Mouse (Mus musculus) lung, postnatal 25 days (tissue): Measurements from ENCODE around the gene N6amt1.

Source experiments
- DNase-seq: peaks from one replicate; pipeline ENCODE4 v3.0.0; 2022; ENCODE audit warnings: low spot score

Gene N6amt1

GRCm38 (mm10) chr16:87354075-87354583 lies at the start of gene N6amt1:
TSS of gene N6amt1 (plus strand) at chr16:87354185.
- peak; percentile 94 for DNase-seq

DNA sequence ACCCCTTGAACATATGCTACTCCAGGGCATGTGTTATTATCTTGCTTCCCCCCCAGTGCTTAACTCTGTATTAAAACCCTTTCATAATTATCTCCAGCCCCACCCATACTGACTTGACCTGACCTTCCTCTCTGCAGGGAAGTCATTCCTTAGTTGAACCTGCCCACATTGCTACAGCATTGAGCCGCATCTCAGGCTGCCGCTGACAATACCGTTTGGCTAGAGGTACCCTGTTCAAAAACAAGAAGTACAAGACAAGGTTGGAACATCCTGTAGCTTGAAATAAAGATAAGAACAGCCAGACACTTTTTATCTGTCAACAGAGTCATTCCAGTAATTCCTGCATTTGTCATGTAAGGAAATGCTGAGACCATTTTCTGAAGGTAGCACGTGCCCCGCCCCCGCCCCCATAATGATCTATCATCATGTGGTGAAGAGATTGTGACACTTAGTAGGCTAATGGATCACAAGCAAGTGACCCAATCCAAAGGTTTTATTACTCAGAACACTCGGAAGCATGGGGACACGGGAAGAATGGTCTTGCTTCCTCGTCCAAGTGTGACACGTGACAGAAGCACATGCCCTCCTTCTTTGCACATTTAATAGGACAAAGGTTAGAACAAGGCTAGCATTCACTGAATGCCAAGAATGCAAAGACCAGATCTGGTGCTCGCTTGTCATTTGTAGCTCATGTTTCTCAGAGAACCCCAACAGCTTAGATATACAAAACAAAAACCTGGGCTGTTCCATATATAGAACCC lies 48.6 kb upstream of the N6amt1 start:
- DNase-seq = peak; percentile 23

- DNase-seq = peak; percentile 29
These were observed 46.8 kb upstream of the N6amt1 start for GRCm38 (mm10) chr16:87307109-87307735.

DNA sequence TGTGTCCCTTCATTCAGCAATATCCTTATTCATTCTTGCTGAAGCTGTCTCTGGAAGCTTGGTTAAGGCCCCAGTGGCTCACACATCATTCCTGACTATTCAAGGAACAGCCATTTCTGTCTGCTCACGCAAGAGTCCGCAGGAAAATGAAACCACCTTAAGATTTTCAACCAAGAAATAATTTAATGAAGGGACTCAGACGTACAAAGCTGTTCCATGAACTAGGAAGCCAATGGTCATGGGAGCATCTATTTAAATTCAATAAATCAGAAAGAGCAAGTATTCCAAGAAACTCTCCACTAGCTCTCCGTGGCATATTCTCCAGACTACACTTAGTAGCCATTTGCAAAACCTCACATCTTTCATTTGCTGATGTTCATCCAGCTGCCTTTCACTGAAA lies 43.3 kb upstream of the N6amt1 start:
- DNase-seq = no peak

DNA sequence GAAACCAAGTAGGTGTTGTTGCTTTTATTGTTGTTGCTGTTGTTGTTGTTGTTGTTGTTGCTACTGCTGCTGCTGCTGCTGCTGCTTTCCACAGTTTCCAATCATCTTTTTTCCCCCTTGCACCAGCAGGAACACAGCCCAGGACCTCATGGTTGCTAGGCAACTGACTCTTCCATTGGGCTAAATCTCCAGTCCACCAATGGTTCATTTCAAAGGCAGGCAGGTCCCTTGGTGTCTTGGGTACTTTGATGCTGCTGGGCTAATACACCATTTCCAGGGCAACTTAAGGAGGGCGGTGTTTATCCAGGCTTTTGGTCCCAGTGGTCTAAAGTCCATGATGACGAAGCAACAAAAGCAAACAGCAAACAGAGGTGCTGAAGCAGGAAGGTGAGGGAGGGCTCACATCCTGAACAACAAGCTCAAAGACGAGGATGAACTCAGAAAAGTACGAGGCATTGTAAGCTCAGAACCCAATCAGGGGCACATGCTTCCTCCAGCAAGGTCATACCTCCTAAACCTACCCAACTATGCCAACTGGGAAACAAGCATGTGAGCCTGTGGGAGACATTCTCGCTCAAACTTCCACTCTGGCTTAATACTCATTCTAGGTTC lies 35.7 kb upstream of the N6amt1 start:
- no peak for DNase-seq

- DNase-seq = no peak
These were observed 35.0 kb upstream of the N6amt1 start for GRCm38 (mm10) chr16:87318998-87319397.

- peak; percentile 62 for DNase-seq
These were observed 34.3 kb upstream of the N6amt1 start for GRCm38 (mm10) chr16:87319541-87320251.

DNA sequence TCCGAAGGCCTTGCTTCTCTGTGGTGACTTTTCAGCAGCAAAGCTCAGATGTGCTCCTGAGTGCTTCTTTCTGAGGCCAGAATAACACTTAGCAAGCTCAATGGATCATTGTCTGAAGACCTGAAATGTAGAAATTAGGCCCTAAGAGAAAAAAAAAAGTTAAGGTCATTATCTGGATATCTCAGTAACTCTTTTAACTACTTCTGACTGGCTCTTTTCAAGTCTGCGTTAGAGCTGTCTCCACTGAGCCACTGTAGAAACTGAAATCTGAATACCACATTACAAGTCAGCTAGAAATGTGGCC lies 33.8 kb upstream of the N6amt1 start:
- no peak for DNase-seq

DNA sequence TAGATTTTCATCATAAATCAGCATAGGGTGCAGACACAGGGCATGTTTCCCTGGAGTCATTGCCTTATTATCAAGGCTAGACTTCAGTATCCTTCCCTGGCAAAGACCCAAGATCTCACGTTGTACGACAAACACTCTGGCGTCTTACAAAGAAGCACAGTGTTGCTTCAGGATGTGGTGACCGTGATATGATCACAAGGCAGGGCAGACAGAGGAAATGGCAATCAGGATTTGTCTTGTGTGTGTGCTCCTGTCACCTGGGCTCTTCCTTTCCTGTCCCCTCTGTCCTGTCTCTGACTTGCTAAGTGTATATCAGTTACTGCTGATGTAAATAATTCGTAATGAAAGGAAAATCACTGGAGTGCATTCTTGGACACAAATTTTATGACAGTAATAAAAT lies 29.4 kb upstream of the N6amt1 start:
- peak; percentile 55 for DNase-seq

- no peak for DNase-seq
These were observed 24.0 kb upstream of the N6amt1 start for GRCm38 (mm10) chr16:87329986-87330385.

DNA sequence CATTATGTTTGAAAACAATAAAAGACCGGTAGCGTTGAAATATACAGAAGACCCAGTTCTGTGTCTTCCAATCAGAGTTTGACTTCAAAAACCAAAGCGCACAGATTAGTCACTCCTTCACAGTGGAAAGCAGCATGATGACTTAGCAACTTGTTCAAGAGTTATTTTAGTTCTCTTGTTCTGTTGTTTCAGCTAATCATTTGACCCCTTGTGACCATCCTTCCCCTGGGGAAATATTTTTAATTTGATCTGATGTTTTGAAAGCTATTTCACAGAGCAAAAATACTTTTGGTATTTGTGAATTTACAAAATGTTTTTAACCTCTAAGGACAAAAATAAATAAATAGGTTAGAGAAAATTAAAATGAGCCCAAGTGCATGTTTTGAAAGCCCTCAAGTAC lies 19.2 kb upstream of the N6amt1 start:
- DNase-seq = no peak

DNA sequence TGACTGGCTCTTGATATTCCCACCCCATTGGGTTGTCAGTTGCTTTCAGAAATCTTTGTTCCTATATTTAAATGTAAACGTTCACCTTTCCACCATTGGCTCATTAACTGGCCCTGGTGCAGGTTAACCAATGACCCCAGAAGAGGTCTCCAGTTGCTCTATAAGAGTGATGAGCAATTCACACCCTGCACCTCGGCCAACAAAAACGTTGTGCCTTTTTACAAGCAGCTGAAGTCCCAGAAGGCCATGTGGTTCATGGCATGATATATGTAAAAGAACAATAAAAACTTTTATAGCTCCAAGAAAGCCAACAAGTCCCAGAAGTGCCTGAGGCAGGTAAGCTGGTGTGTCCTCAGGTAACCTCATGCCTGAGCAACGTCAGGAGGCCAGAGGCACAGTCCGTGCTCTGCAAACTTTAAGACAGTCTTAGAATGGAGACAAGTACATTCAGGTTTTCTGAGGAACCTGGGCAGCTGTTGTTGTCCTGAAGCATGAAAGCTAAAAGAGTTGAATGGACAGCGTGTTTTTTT lies 12.9 kb upstream of the N6amt1 start:
- no peak for DNase-seq

GRCm38 (mm10) chr16:87348133-87348532 lies 5.9 kb upstream of the N6amt1 start:
- no peak for DNase-seq

- DNase-seq = no peak
These were observed 2.4 kb upstream of the N6amt1 start for GRCm38 (mm10) chr16:87351386-87352105.

- no peak for DNase-seq
These were observed 380 bp upstream of the N6amt1 start for GRCm38 (mm10) chr16:87353605-87354004.

GRCm38 (mm10) chr16:87354748-87355147 lies 763 bp downstream of the N6amt1 start:
- no peak for DNase-seq

- DNase-seq = no peak
These were observed 6.1 kb downstream of the N6amt1 start for GRCm38 (mm10) chr16:87360096-87360495.

DNA sequence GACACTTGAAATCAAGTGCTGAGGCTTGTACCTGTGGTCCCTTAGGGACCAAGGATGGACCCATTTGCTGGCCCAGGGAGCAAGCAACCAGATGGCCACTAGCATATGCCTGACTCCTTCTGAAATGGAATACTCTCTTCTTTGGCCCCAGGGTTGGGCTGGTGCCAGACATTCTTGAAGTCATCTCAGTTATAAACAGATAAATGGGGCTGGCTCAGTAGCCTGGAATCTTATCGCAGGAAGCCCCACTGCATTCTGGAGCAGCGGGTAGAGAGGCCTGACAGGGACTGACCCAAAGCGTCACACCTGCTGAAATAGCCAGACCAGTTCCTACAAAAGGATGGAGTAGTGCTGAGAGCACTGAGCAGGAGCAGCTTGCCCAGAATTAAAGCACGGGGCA lies 10.2 kb downstream of the N6amt1 start:
- peak; percentile 18 for DNase-seq

DNA sequence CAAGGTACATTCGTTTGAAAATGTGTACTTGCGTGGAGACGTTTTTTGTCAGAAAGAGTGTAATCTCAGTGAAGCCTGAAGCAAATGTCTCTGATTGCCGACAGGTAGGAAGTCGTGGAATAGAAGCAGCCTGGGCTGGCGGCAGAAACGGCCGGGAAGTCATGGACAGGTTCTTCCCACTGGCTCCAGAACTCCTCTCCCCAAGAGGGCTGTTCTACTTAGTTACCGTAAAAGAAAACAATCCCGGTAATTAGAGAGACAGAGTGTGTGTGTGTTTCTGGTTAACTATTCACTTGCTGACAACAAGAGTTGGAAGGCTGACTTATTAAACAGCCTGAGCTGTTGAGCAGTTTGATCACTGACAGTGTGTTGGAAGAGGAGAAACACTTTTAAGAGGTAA lies 12.1 kb downstream of the N6amt1 start:
- DNase-seq = no peak

- no peak for DNase-seq
These were observed 12.5 kb downstream of the N6amt1 start for GRCm38 (mm10) chr16:87366445-87366844.

GRCm38 (mm10) chr16:87382996-87383395 lies 29.0 kb downstream of the N6amt1 start:
- no peak for DNase-seq

DNA sequence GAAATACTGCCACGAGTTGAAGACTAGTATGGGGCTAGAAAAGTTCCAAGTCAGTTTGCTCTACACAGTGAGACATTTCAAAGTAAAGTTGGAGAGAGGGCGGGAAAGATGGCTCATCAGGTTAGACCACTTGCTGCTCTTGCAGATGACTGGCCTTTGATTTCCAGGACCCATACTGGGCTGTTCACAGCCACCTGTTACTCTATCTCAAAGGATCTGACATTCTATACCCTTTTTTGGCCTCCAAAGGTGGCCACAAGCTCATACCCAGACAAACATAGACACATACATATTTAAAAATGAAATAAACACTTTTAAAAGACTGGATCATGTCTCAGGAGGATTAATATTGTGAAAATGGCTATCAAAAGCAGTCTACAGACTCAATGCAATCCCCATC lies 30.4 kb downstream of the N6amt1 start:
- DNase-seq = no peak
